ENCODE assay signal across 9 mouse cellular contexts in genomic region chr15:90841471-90841870, GRCm38 (mm10).
DNase-seq lines count a peak whose midpoint lies in the region; ATAC-seq and TF ChIP-seq lines count a peak whose summit lies in the region.
"Had no signal": no experiment of that assay in that cellular context is flagged by ENCODE, and none has a peak within 500 bp of the region (broad histone marks: within the 10 kb centered on the region; RNA-seq: fewer than 3 reads in every experiment).

No protein-coding gene starts in this region.

- DNase-seq in adrenal gland, postnatal 10 days = peak; percentile 10
- DNase-seq in adrenal gland, adult 18-20 months (ENCODE audit: low spot score in 2 of 2) = no peak
- peak; percentile 26 to 35 for DNase-seq in layer of hippocampus, adult 2 months (ENCODE audit: low spot score in 2 of 2)
- DNase-seq in layer of hippocampus, postnatal 25 days (ENCODE audit: extremely low spot score in 1 of 2, low spot score in 1 of 2) = no peak
- DNase-seq in c-Kit-positive CD71-positive TER-119-positive erythroid progenitor cells, embryonic 14.5 days (ENCODE audit: low spot score) = peak; percentile 3
- DNase-seq in lung, embryonic 14.5 days = peak; percentile 86
- DNase-seq in spleen, postnatal 10 days (ENCODE audit: low spot score in 2 of 2) = no peak
- no peak for DNase-seq in spleen, postnatal 14 days (ENCODE audit: low spot score in 2 of 2)

- H3K9ac ChIP-seq in lung, embryonic 14.5 days = no peak overlapping the region
- H3K9ac ChIP-seq: embryonic facial prominence, embryonic 15.5 days had no signal

- TF ChIP-seq CTCF in layer of hippocampus, adult 2 months (conservative IDR thresholded peaks at IDR 0.05) = peak; percentile 78
- peak; percentile 79 for TF ChIP-seq CTCF in lung, embryonic 14.5 days (IDR thresholded peaks at IDR 0.05; ENCODE audit: low read depth)

- H3K27ac ChIP-seq in layer of hippocampus, adult 2 months = no peak overlapping the region
- no peak overlapping the region for H3K27ac ChIP-seq in lung, embryonic 14.5 days (ENCODE audit: low read depth)
- H3K27ac ChIP-seq: embryonic facial prominence, embryonic 15.5 days had no signal

- H3K27me3 ChIP-seq in lung, embryonic 14.5 days (ENCODE audit: insufficient read depth, low read length) = no peaks in the 10 kb centered on the region
- H3K27me3 ChIP-seq: embryonic facial prominence, embryonic 15.5 days had no signal

- no peaks in the 10 kb centered on the region for H3K9me3 ChIP-seq in lung, embryonic 14.5 days (ENCODE audit: low read depth, low read length)
- H3K9me3 ChIP-seq: embryonic facial prominence, embryonic 15.5 days had no signal

- H3K4me1 ChIP-seq in lung, embryonic 14.5 days (ENCODE audit: insufficient read depth) = no peaks in the 10 kb centered on the region
- H3K4me1 ChIP-seq: embryonic facial prominence, embryonic 15.5 days had no signal

- ATAC-seq in lung, embryonic 14.5 days (ENCODE audit: insufficient read depth) = peak; percentile 66; the same call in 1 of the 2 replicates

- H3K4me2 ChIP-seq in lung, embryonic 14.5 days = no peak overlapping the region
- H3K4me2 ChIP-seq: embryonic facial prominence, embryonic 15.5 days had no signal

- H3K4me3 ChIP-seq in layer of hippocampus, adult 2 months = no peak overlapping the region
- H3K4me3 ChIP-seq in lung, embryonic 14.5 days (ENCODE audit: low read depth, low read length) = no peak overlapping the region
- H3K4me3 ChIP-seq: embryonic facial prominence, embryonic 15.5 days had no signal

- H3K36me3 ChIP-seq in lung, embryonic 14.5 days (ENCODE audit: insufficient read depth) = no peaks in the 10 kb centered on the region
- H3K36me3 ChIP-seq: embryonic facial prominence, embryonic 15.5 days had no signal

- WGBS in lung, embryonic 14.5 days = 32% methylated on average over 5 of the region's 5 CpGs

Comparison
In these comparisons a context has a peak if more than half of its experiments do, and no peak if none do; other contexts are left out.
1. DNase-seq: peak in adrenal gland, postnatal 10 days (single experiment), layer of hippocampus, adult 2 months (2 of 2), c-Kit-positive CD71-positive TER-119-positive erythroid progenitor cells, embryonic 14.5 days (single experiment) and lung, embryonic 14.5 days (single experiment); none in adrenal gland, adult 18-20 months (0 of 2), layer of hippocampus, postnatal 25 days (0 of 2), spleen, postnatal 10 days (0 of 2) and spleen, postnatal 14 days (0 of 2).